Mouse (Mus musculus) forebrain, embryonic 13.5 days (tissue): ENCODE data around the gene Adap2. TPM values are rescaled to one million over a fixed set of nuclear protein-coding genes. Genes with fewer than 3 reads are reported as not detected.
"Not testable (repeated sequence)": the region's sequence is repeated elsewhere in the genome, so short reads cannot be mapped to it uniquely, and the experiment has no call there.

Experiments used
- ATAC-seq: fragments of 200-750 bp; cut with Nextera tagmentation; 2 replicates; pipeline ENCODE4 v1.8.0; 2017
- H3K27ac ChIP-seq: fragments of 300-500 bp; sonication (generic); 2 replicates; pipeline ENCODE4 v1.5.1; 2015; ENCODE audit warnings: inconsistent platforms, mild to moderate bottlenecking, moderate library complexity
- H3K27me3 ChIP-seq: fragments of 300-500 bp; sonication (generic); 2 replicates; pipeline ENCODE4 v1.6.1; 2015; ENCODE audit warnings: mild to moderate bottlenecking, inconsistent platforms
- H3K36me3 ChIP-seq: fragments of 300-500 bp; sonication (generic); 2 replicates; pipeline ENCODE4 v1.6.1; 2015; ENCODE audit warnings: mild to moderate bottlenecking, inconsistent platforms; ENCODE audit not compliant: poor library complexity, severe bottlenecking
- H3K4me1 ChIP-seq: fragments of 300-500 bp; sonication (generic); 2 replicates; pipeline ENCODE4 v1.6.1; 2015; ENCODE audit warnings: inconsistent platforms
- H3K4me2 ChIP-seq: fragments of 300-500 bp; sonication (generic); 2 replicates; pipeline ENCODE4 v1.6.1; 2015; ENCODE audit warnings: inconsistent platforms, mild to moderate bottlenecking, moderate library complexity
- H3K4me3 ChIP-seq: fragments of 300-500 bp; sonication (generic); 2 replicates; pipeline ENCODE4 v1.5.1; 2015; ENCODE audit warnings: mild to moderate bottlenecking, inconsistent platforms
- H3K9ac ChIP-seq: fragments of 300-500 bp; sonication (generic); 2 replicates; pipeline ENCODE4 v1.6.1; 2015; ENCODE audit warnings: mild to moderate bottlenecking, inconsistent platforms
- H3K9me3 ChIP-seq: fragments of 300-500 bp; sonication (generic); replicated peaks from 2 replicates; pipeline ENCODE4 v1.6.1; 2016; ENCODE audit warnings: inconsistent platforms
- WGBS: fragments of 180-500 bp; shearing (Covaris S2); methylation state at CpG from one replicate; pipeline ENCODE4 v1.1.7; 2015; 5-methylcytosine and 5-hydroxymethylcytosine counted together
- polyA plus RNA-seq: library from polyadenylated mRNA; unstranded; fragments of >200 nt; fragmentation: Nextera tagmentation; extraction: Ambion mirVana; gene quantifications from 2 replicates; pipeline ENCODE4 v1.2.1, GENCODE M21; 2015

Adap2 gene
- polyA plus RNA-seq, 1 experiment from 2014 or later = 1.8 TPM

- Histone ChIP-seq H3K4me1 (no peaks in the 10 kb centered on the region), H3K9ac (no peak overlapping the region), H3K9me3 (no peaks in the 10 kb centered on the region), H3K4me2 (no peak overlapping the region), H3K27ac (no peak overlapping the region), H3K27me3 (no peaks in the 10 kb centered on the region), H3K4me3 (no peak overlapping the region), H3K36me3 (no peaks in the 10 kb centered on the region)
- 58% methylated on average over 2 of the region's 2 CpGs for WGBS
- ATAC-seq = no peak
Measured at GRCm38 (mm10) chr11:80164224-80164623, 10.3 kb downstream of the Adap2 start.

GRCm38 (mm10) chr11:80168121-80168520 lies 14.2 kb downstream of the Adap2 start:
- Histone ChIP-seq H3K4me2 (no peak overlapping the region), H3K36me3 (no peaks in the 10 kb centered on the region), H3K27me3 (no peaks in the 10 kb centered on the region), H3K4me1 (no peaks in the 10 kb centered on the region), H3K4me3 (no peak overlapping the region), H3K9ac (no peak overlapping the region), H3K27ac (no peak overlapping the region), H3K9me3 (no peaks in the 10 kb centered on the region)
- no peak for ATAC-seq
- 91% methylated on average over 9 of the region's 9 CpGs for WGBS

GRCm38 (mm10) chr11:80168611-80169249 lies 14.8 kb downstream of the Adap2 start:
- H3K27me3 ChIP-seq = no peaks in the 10 kb centered on the region
- H3K4me2 ChIP-seq = no peak overlapping the region
- no peaks in the 10 kb centered on the region for H3K36me3 ChIP-seq
- H3K9me3 ChIP-seq = no peaks in the 10 kb centered on the region
- H3K9ac ChIP-seq = no peak overlapping the region
- H3K27ac ChIP-seq = no peak overlapping the region
- ATAC-seq = no peak
- 81% methylated on average over 4 of the region's 4 CpGs for WGBS
- H3K4me1 ChIP-seq = no peaks in the 10 kb centered on the region
- H3K4me3 ChIP-seq = no peak overlapping the region

GRCm38 (mm10) chr11:80169629-80170028 lies 15.7 kb downstream of the Adap2 start:
- WGBS = 87% methylated on average over 3 of the region's 3 CpGs
- Histone ChIP-seq H3K27ac (no peak overlapping the region), H3K27me3 (no peaks in the 10 kb centered on the region), H3K36me3 (no peaks in the 10 kb centered on the region), H3K4me3 (no peak overlapping the region), H3K4me1 (no peaks in the 10 kb centered on the region), H3K9me3 (no peaks in the 10 kb centered on the region), H3K4me2 (no peak overlapping the region), H3K9ac (no peak overlapping the region)
- no peak for ATAC-seq

GRCm38 (mm10) chr11:80170351-80170750 lies 16.4 kb downstream of the Adap2 start:
- H3K36me3 ChIP-seq = no peaks in the 10 kb centered on the region
- H3K9me3 ChIP-seq = no peaks in the 10 kb centered on the region
- H3K4me2 ChIP-seq = no peak overlapping the region
- no peaks in the 10 kb centered on the region for H3K27me3 ChIP-seq
- no peak overlapping the region for H3K4me3 ChIP-seq
- WGBS = 77% methylated on average over 5 of the region's 5 CpGs
- ATAC-seq = no peak
- H3K9ac ChIP-seq = no peak overlapping the region
- no peaks in the 10 kb centered on the region for H3K4me1 ChIP-seq
- H3K27ac ChIP-seq = no peak overlapping the region

GRCm38 (mm10) chr11:80171884-80172283 lies 18.0 kb downstream of the Adap2 start:
- Histone ChIP-seq H3K9me3 (no peaks in the 10 kb centered on the region), H3K4me1 (no peaks in the 10 kb centered on the region), H3K9ac (no peak overlapping the region), H3K27ac (no peak overlapping the region), H3K27me3 (no peaks in the 10 kb centered on the region), H3K36me3 (no peaks in the 10 kb centered on the region), H3K4me3 (no peak overlapping the region), H3K4me2 (no peak overlapping the region)
- WGBS = 76% methylated on average over 4 of the region's 4 CpGs
- no peak for ATAC-seq

GRCm38 (mm10) chr11:80173963-80174670 lies 20.2 kb downstream of the Adap2 start:
- H3K4me3 ChIP-seq = no peak overlapping the region
- H3K27me3 ChIP-seq = no peaks in the 10 kb centered on the region
- H3K4me2 ChIP-seq = no peak overlapping the region
- H3K36me3 ChIP-seq = no peaks in the 10 kb centered on the region
- H3K9ac ChIP-seq = no peak overlapping the region
- H3K4me1 ChIP-seq = no peaks in the 10 kb centered on the region
- H3K27ac ChIP-seq = no peak overlapping the region
- ATAC-seq = no peak
- H3K9me3 ChIP-seq = no peaks in the 10 kb centered on the region
- WGBS = 82% methylated on average over 11 of the region's 11 CpGs

GRCm38 (mm10) chr11:80176911-80177895 lies 23.3 kb downstream of the Adap2 start:
- H3K4me2 ChIP-seq = no peak overlapping the region
- H3K36me3 ChIP-seq = no peaks in the 10 kb centered on the region
- no peaks in the 10 kb centered on the region for H3K27me3 ChIP-seq
- H3K4me1 ChIP-seq = no peaks in the 10 kb centered on the region
- 82% methylated on average over 11 of the region's 11 CpGs for WGBS
- no peaks in the 10 kb centered on the region for H3K9me3 ChIP-seq
- no peak overlapping the region for H3K4me3 ChIP-seq
- H3K9ac ChIP-seq = no peak overlapping the region
- ATAC-seq = no peak
- no peak overlapping the region for H3K27ac ChIP-seq

GRCm38 (mm10) chr11:80178316-80178715 lies 24.4 kb downstream of the Adap2 start:
- Histone ChIP-seq H3K9ac (no peak overlapping the region), H3K4me1 (no peaks in the 10 kb centered on the region), H3K9me3 (no peaks in the 10 kb centered on the region), H3K27ac (no peak overlapping the region), H3K4me3 (no peak overlapping the region), H3K36me3 (no peaks in the 10 kb centered on the region), H3K27me3 (no peaks in the 10 kb centered on the region), H3K4me2 (no peak overlapping the region)
- ATAC-seq = no peak
- 85% methylated on average over 8 of the region's 8 CpGs for WGBS

GRCm38 (mm10) chr11:80181021-80181749 lies 27.3 kb downstream of the Adap2 start:
- 79% methylated on average over 5 of the region's 5 CpGs for WGBS
- no peak for ATAC-seq
- H3K27me3 ChIP-seq = no peaks in the 10 kb centered on the region
- H3K9ac ChIP-seq = no peak overlapping the region
- H3K36me3 ChIP-seq = no peaks in the 10 kb centered on the region
- no peaks in the 10 kb centered on the region for H3K4me1 ChIP-seq
- H3K9me3 ChIP-seq = no peaks in the 10 kb centered on the region
- no peak overlapping the region for H3K4me3 ChIP-seq
- no peak overlapping the region for H3K27ac ChIP-seq
- H3K4me2 ChIP-seq = no peak overlapping the region

GRCm38 (mm10) chr11:80183054-80183704 lies 29.3 kb downstream of the Adap2 start:
- not testable (repeated sequence) for H3K27me3 ChIP-seq, H3K9me3 ChIP-seq, H3K27ac ChIP-seq, H3K36me3 ChIP-seq, ATAC-seq, H3K4me1 ChIP-seq
- H3K9ac ChIP-seq = peak overlapping the region; percentile 65
- H3K4me3 ChIP-seq = peak overlapping the region; percentile 51
- H3K4me2 ChIP-seq = peak overlapping the region; percentile 76
- WGBS = 41% methylated on average over 12 of the region's 12 CpGs
